Mouse (Mus musculus) A20 (cell line): ENCODE results near the gene Dnajc15.

Source experiments
- DNase-seq: peaks from one replicate; pipeline ENCODE4 v3.0.0-alpha.2; 2011; ENCODE audit warnings: low read depth, low spot score

Dnajc15 gene

GRCm38 (mm10) chr14:77796506-77796905 is 78.4 kb downstream of the Dnajc15 start:
- no peak for DNase-seq

- no peak for DNase-seq
Measured at GRCm38 (mm10) chr14:77795240-77795639, 79.7 kb downstream of the Dnajc15 start.

GRCm38 (mm10) chr14:77794285-77794949 is 80.5 kb downstream of the Dnajc15 start:
- DNase-seq = no peak

GRCm38 (mm10) chr14:77792998-77793397 is 81.9 kb downstream of the Dnajc15 start:
- no peak for DNase-seq

GRCm38 (mm10) chr14:77783217-77783616 is 91.7 kb downstream of the Dnajc15 start:
- DNase-seq = peak; percentile 29

- DNase-seq = no peak
Measured at GRCm38 (mm10) chr14:77777365-77777764, 97.6 kb downstream of the Dnajc15 start.

GRCm38 (mm10) chr14:77776005-77776531 is 98.9 kb downstream of the Dnajc15 start:
- no peak for DNase-seq

GRCm38 (mm10) chr14:77773331-77773730 is 101.6 kb downstream of the Dnajc15 start:
- DNase-seq = no peak

GRCm38 (mm10) chr14:77771626-77772025 is 103.3 kb downstream of the Dnajc15 start:
- DNase-seq = no peak
